Mouse (Mus musculus) ES-Bruce4 (cell line): ENCODE measurements at regions not wholly inside any gene's neighbourhood (a gene's known extent, or its start where the extent isn't known, plus 50 kb on each side); places are given as distances from the start of the nearest gene placed in this dataset.

Experiments
- H3K27ac ChIP-seq: 2 replicates; pipeline ENCODE4 v1.5.1; 2012; ENCODE audit warnings: low read length, inconsistent platforms; ENCODE audit not compliant: insufficient read depth
- H3K27me3 ChIP-seq: 2 replicates; pipeline ENCODE4 v1.6.1; 2012; ENCODE audit warnings: mild to moderate bottlenecking, low read length, inconsistent platforms; ENCODE audit not compliant: control insufficient read depth, poor library complexity, insufficient read depth, severe bottlenecking
- H3K36me3 ChIP-seq: 2 replicates; pipeline ENCODE4 v1.6.1; 2012; ENCODE audit warnings: inconsistent platforms, mild to moderate bottlenecking, low read length, moderate library complexity; ENCODE audit not compliant: control insufficient read depth, poor library complexity, insufficient read depth, severe bottlenecking
- H3K4me1 ChIP-seq: one replicate; pipeline ENCODE4 v1.8.1; 2011; ENCODE audit warnings: low read length; ENCODE audit not compliant: control insufficient read depth, insufficient read depth
- H3K4me3 ChIP-seq: 2 replicates; pipeline ENCODE4 v1.5.1; 2011; ENCODE audit warnings: low read depth, mild to moderate bottlenecking, low read length
- H3K9ac ChIP-seq: 2 replicates; pipeline ENCODE4 v1.6.1; 2012; ENCODE audit warnings: low read depth, mild to moderate bottlenecking, inconsistent platforms; ENCODE audit not compliant: poor library complexity, severe bottlenecking
- H3K9me3 ChIP-seq: replicated peaks from 2 replicates; pipeline ENCODE4 v1.6.1; 2012; ENCODE audit warnings: mild to moderate bottlenecking, low read length, inconsistent platforms; ENCODE audit not compliant: control insufficient read depth, poor library complexity, insufficient read depth, severe bottlenecking
- CTCF ChIP-seq: IDR thresholded peaks from one replicate; pipeline ENCODE4 v1.8.1; 2011; ENCODE audit warnings: low read depth, low read length
- EP300 ChIP-seq: IDR thresholded peaks from 2 replicates; pipeline ENCODE4 v1.6.1; 2011; ENCODE audit warnings: low read depth, low read length; ENCODE audit not compliant: insufficient read depth
- POLR2A ChIP-seq: IDR thresholded peaks from one replicate; pipeline ENCODE4 v1.8.1; 2011; ENCODE audit warnings: low read length; ENCODE audit not compliant: insufficient read depth

- H3K4me3 ChIP-seq = no peak overlapping the region
- no peaks in the 10 kb centered on the region for H3K9me3 ChIP-seq
- no peaks in the 10 kb centered on the region for H3K27me3 ChIP-seq
- TF ChIP-seq EP300 = no peak
- TF ChIP-seq POLR2A = no peak
- peak; percentile 43 for TF ChIP-seq CTCF
- H3K9ac ChIP-seq = no peak overlapping the region
- no peaks in the 10 kb centered on the region for H3K4me1 ChIP-seq
- H3K27ac ChIP-seq = no peak overlapping the region
- no peaks in the 10 kb centered on the region for H3K36me3 ChIP-seq
These were observed 376.9 kb upstream of the Luzp2 start for GRCm38 (mm10) chr7:54458386-54458785.

GRCm38 (mm10) chr7:54491254-54491653 is 344.0 kb upstream of the Luzp2 start:
- no peak overlapping the region for H3K4me3 ChIP-seq
- no peaks in the 10 kb centered on the region for H3K27me3 ChIP-seq
- H3K9ac ChIP-seq = no peak overlapping the region
- TF ChIP-seq POLR2A = no peak
- no peaks in the 10 kb centered on the region for H3K36me3 ChIP-seq
- no peaks in the 10 kb centered on the region for H3K4me1 ChIP-seq
- H3K9me3 ChIP-seq = no peaks in the 10 kb centered on the region
- no peak overlapping the region for H3K27ac ChIP-seq

DNA sequence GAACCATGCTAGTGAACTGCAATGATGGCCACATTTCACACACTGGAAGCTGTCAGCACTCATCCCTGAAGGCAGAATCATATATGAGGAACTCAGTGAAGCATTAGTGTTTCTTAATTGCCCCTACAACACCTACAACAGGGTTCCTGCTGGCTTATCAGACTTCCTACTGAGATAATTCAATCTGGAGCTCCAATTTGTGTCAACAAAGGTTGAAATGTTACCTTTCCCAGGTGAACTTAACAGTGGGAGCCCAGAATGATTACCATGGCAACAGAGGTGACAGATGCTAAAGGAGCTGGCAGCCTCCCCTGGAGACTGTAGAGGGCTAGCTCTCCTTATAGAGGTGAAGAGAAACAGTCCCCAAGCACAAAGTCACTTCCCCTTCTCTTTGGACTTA is 330.1 kb upstream of the Luzp2 start:
- no peak overlapping the region for H3K27ac ChIP-seq
- H3K4me3 ChIP-seq = no peak overlapping the region
- TF ChIP-seq EP300 = no peak
- no peak for TF ChIP-seq POLR2A
- TF ChIP-seq CTCF = no peak
- no peaks in the 10 kb centered on the region for H3K27me3 ChIP-seq
- no peak overlapping the region for H3K9ac ChIP-seq
- no peaks in the 10 kb centered on the region for H3K4me1 ChIP-seq
- H3K9me3 ChIP-seq = peaks cover 4% of the 10 kb centered on the region; the same call in 1 of the 2 replicates
- no peaks in the 10 kb centered on the region for H3K36me3 ChIP-seq

DNA sequence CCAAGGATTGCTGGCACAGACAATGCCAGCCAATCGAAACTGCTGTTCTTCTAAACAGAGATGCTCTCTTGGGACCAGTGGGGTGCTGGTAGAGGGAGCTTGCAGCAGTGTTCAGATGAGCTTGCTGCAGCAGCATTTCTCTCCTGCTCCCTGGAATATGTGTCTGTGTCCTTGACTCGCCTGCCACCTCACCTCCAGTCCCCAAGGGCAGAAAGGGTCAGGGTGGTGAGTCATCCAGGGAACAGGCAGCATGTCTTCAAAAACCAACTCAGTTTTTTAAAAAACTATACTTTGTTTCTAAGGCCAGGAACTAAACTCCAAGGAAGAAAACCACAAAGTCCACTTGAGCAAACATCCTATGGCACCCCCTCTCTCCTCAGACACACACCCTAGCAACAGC is 328.3 kb upstream of the Luzp2 start:
- H3K27me3 ChIP-seq = no peaks in the 10 kb centered on the region
- H3K9ac ChIP-seq = no peak overlapping the region
- no peaks in the 10 kb centered on the region for H3K4me1 ChIP-seq
- no peak overlapping the region for H3K4me3 ChIP-seq
- H3K27ac ChIP-seq = no peak overlapping the region
- H3K36me3 ChIP-seq = no peaks in the 10 kb centered on the region
- H3K9me3 ChIP-seq = peaks cover 4% of the 10 kb centered on the region; the same call in 1 of the 2 replicates
- no peak for TF ChIP-seq CTCF
- no peak for TF ChIP-seq POLR2A
- TF ChIP-seq EP300 = no peak

- H3K9me3 ChIP-seq = no peaks in the 10 kb centered on the region
- H3K4me3 ChIP-seq = no peak overlapping the region
- no peaks in the 10 kb centered on the region for H3K4me1 ChIP-seq
- TF ChIP-seq CTCF (no peak), POLR2A (no peak), EP300 (no peak)
- H3K9ac ChIP-seq = no peak overlapping the region
- H3K27me3 ChIP-seq = no peaks in the 10 kb centered on the region
- no peaks in the 10 kb centered on the region for H3K36me3 ChIP-seq
- no peak overlapping the region for H3K27ac ChIP-seq
These were observed 299.6 kb upstream of the Luzp2 start for GRCm38 (mm10) chr7:54535693-54536092.

- no peak overlapping the region for H3K4me3 ChIP-seq
- H3K36me3 ChIP-seq = no peaks in the 10 kb centered on the region
- no peak overlapping the region for H3K9ac ChIP-seq
- TF ChIP-seq POLR2A (no peak), EP300 (no peak), CTCF (no peak)
- no peaks in the 10 kb centered on the region for H3K4me1 ChIP-seq
- no peaks in the 10 kb centered on the region for H3K9me3 ChIP-seq
- H3K27me3 ChIP-seq = no peaks in the 10 kb centered on the region
- no peak overlapping the region for H3K27ac ChIP-seq
These were observed 277.9 kb upstream of the Luzp2 start for GRCm38 (mm10) chr7:54557436-54557835.
